Mouse (Mus musculus) CH12.LX (cell line): ENCODE results near the gene AC134908.4. TPM values are rescaled to one million over a fixed set of nuclear protein-coding genes. Genes with fewer than 3 reads are reported as not detected.

Experiments used
- DNase-seq: peaks from one replicate; pipeline ENCODE4 v3.0.0-alpha.2; 2013; ENCODE audit errors: extremely low read depth
- H3K27ac ChIP-seq: 2 replicates; pipeline ENCODE4 v1.5.1; 2012; ENCODE audit warnings: low read depth, mild to moderate bottlenecking, control low read depth, moderate library complexity; ENCODE audit not compliant: insufficient read depth
- H3K27me3 ChIP-seq: replicated peaks from 2 replicates; pipeline ENCODE3; 2012; ENCODE audit warnings: inconsistent platforms
- H3K36me3 ChIP-seq, 2 experiments: replicated peaks in 1 of 2; 2 replicates each; pipeline versions ENCODE3 to v1.6.1; 2012; ENCODE audit warnings: inconsistent platforms in 1 of 2, low read length in 1 of 2, mild to moderate bottlenecking in 1 of 2, mixed read lengths in 1 of 2, moderate library complexity in 1 of 2; ENCODE audit not compliant: control insufficient read depth in 1 of 2, insufficient read depth in 1 of 2
- H3K4me1 ChIP-seq, 2 experiments: 2 replicates each; pipeline ENCODE4 v1.6.1; 2012; ENCODE audit warnings: inconsistent platforms in 1 of 2, moderate library complexity in 1 of 2; ENCODE audit not compliant: insufficient read depth in 2 of 2, control insufficient read depth in 1 of 2
- H3K4me2 ChIP-seq: 2 replicates; pipeline ENCODE4 v1.6.1; 2012; ENCODE audit warnings: low read depth, mild to moderate bottlenecking, control low read depth; ENCODE audit not compliant: poor library complexity, insufficient read depth, severe bottlenecking
- H3K4me3 ChIP-seq, 3 experiments: fragments of 150-350 bp in 1 of 3; sonication (generic) in 1 of 3; replicated peaks in 1 of 3; 2 replicates each; pipeline versions ENCODE3 to v1.5.1; 2011 to 2012; ENCODE audit warnings: low read depth in 2 of 3, low read length in 2 of 3, mild to moderate bottlenecking in 2 of 3, moderate library complexity in 2 of 3, control low read depth in 1 of 3, improper control_type of control experiment in 1 of 3, inconsistent platforms in 1 of 3, mixed read lengths in 1 of 3; ENCODE audit not compliant: poor library complexity in 1 of 3
- H3K79me2 ChIP-seq: replicated peaks from 2 replicates; pipeline ENCODE4 v1.6.1; 2012; ENCODE audit warnings: mild to moderate bottlenecking, moderate library complexity; ENCODE audit not compliant: control insufficient read depth, poor library complexity, insufficient read depth, severe bottlenecking; ENCODE audit errors: extremely low read depth
- H3K9ac ChIP-seq: 2 replicates; pipeline ENCODE4 v1.6.1; 2012; ENCODE audit warnings: low read depth, mild to moderate bottlenecking, control low read depth, moderate library complexity; ENCODE audit not compliant: insufficient read depth
- H3K9me3 ChIP-seq: replicated peaks from 2 replicates; pipeline ENCODE3; 2012; ENCODE audit warnings: low read length, inconsistent platforms, mixed read lengths
- CHD1 ChIP-seq: IDR thresholded peaks from 2 replicates; pipeline ENCODE4 v1.6.1; 2012; ENCODE audit warnings: low read depth, low read length, improper control_type of control experiment, inconsistent platforms
- CTCF ChIP-seq, 2 experiments: IDR thresholded peaks in 1 of 2; conservative IDR thresholded peaks in 1 of 2; 2 replicates each; pipeline ENCODE4 v1.5.1; 2011 to 2012; ENCODE audit warnings: low read depth in 2 of 2, low read length in 2 of 2, improper control_type of control experiment in 1 of 2, inconsistent platforms in 1 of 2, mild to moderate bottlenecking in 1 of 2, moderate library complexity in 1 of 2
- E2F4 ChIP-seq: IDR thresholded peaks from 2 replicates; pipeline ENCODE4 v1.6.1; 2011; ENCODE audit warnings: low read depth, low read length, improper control_type of control experiment; ENCODE audit not compliant: insufficient replicate concordance
- ELF1 ChIP-seq: IDR thresholded peaks from 2 replicates; pipeline ENCODE4 v1.6.1; 2014; ENCODE audit warnings: low read depth, mild to moderate bottlenecking, inconsistent platforms, low read length, improper control_type of control experiment
- ETS1 ChIP-seq: conservative IDR thresholded peaks from 2 replicates; pipeline ENCODE4 v1.6.1; 2012; ENCODE audit warnings: low read depth, mild to moderate bottlenecking, inconsistent platforms, low read length, improper control_type of control experiment, moderate library complexity
- GABPA ChIP-seq: IDR thresholded peaks from 2 replicates; pipeline ENCODE4 v1.6.1; 2012; ENCODE audit warnings: low read depth, low read length, improper control_type of control experiment, inconsistent platforms; ENCODE audit not compliant: insufficient replicate concordance
- HCFC1 ChIP-seq: IDR thresholded peaks from 2 replicates; pipeline ENCODE4 v1.6.1; 2012; ENCODE audit warnings: low read depth, mild to moderate bottlenecking, inconsistent platforms, low read length, improper control_type of control experiment
- IRF4 ChIP-seq: IDR thresholded peaks from 2 replicates; pipeline ENCODE4 v1.6.1; 2014; ENCODE audit warnings: low read depth, mild to moderate bottlenecking, inconsistent platforms, low read length, improper control_type of control experiment
- JUN ChIP-seq: IDR thresholded peaks from 2 replicates; pipeline ENCODE4 v1.6.1; 2011; ENCODE audit warnings: low read depth, mild to moderate bottlenecking, low read length, improper control_type of control experiment, moderate library complexity; ENCODE audit not compliant: insufficient read depth
- JUND ChIP-seq: conservative IDR thresholded peaks from 2 replicates; pipeline ENCODE4 v1.6.1; 2011; ENCODE audit warnings: low read depth, low read length, improper control_type of control experiment
- KAT2A ChIP-seq: IDR thresholded peaks from 2 replicates; pipeline ENCODE4 v1.6.1; 2012; ENCODE audit warnings: low read length, improper control_type of control experiment, inconsistent platforms; ENCODE audit not compliant: insufficient replicate concordance
- MAX ChIP-seq: IDR thresholded peaks from 2 replicates; pipeline ENCODE4 v1.6.1; 2011; ENCODE audit warnings: low read length, improper control_type of control experiment
- MAZ ChIP-seq: IDR thresholded peaks from 2 replicates; pipeline ENCODE4 v1.6.1; 2012; ENCODE audit warnings: low read depth, mild to moderate bottlenecking, inconsistent platforms, low read length, improper control_type of control experiment, moderate library complexity
- MEF2A ChIP-seq: IDR thresholded peaks from 2 replicates; pipeline ENCODE4 v1.6.1; 2014; ENCODE audit warnings: low read depth, mild to moderate bottlenecking, inconsistent platforms, low read length, improper control_type of control experiment, borderline replicate concordance
- MXI1 ChIP-seq: IDR thresholded peaks from 2 replicates; pipeline ENCODE4 v1.6.1; 2011; ENCODE audit warnings: mild to moderate bottlenecking, low read depth, low read length, improper control_type of control experiment
- NELFE ChIP-seq: IDR thresholded peaks from 2 replicates; pipeline ENCODE4 v1.6.1; 2011; ENCODE audit warnings: low read depth, low read length, improper control_type of control experiment
- NRF1 ChIP-seq: IDR thresholded peaks from 2 replicates; pipeline ENCODE4 v1.6.1; 2014; ENCODE audit warnings: low read depth, mild to moderate bottlenecking, inconsistent platforms, low read length, improper control_type of control experiment, moderate library complexity
- POLR2A ChIP-seq: IDR thresholded peaks from 2 replicates; pipeline ENCODE4 v1.6.1; 2011; ENCODE audit warnings: low read depth, mild to moderate bottlenecking, improper control_type of control experiment, low read length
- POLR2AphosphoS2 ChIP-seq: IDR thresholded peaks from 2 replicates; pipeline ENCODE4 v1.6.1; 2011; ENCODE audit warnings: low read depth, low read length, improper control_type of control experiment
- RCOR1 ChIP-seq: conservative IDR thresholded peaks from 2 replicates; pipeline ENCODE4 v1.6.1; 2012; ENCODE audit warnings: low read depth, mild to moderate bottlenecking, inconsistent platforms, low read length, improper control_type of control experiment
- SIN3A ChIP-seq: IDR thresholded peaks from 2 replicates; pipeline ENCODE4 v1.6.1; 2012; ENCODE audit warnings: low read length, improper control_type of control experiment, inconsistent platforms
- SMC3 ChIP-seq: IDR thresholded peaks from 2 replicates; pipeline ENCODE4 v1.6.1; 2011; ENCODE audit warnings: low read depth, low read length, improper control_type of control experiment
- TBP ChIP-seq: conservative IDR thresholded peaks from 2 replicates; pipeline ENCODE4 v1.6.1; 2011; ENCODE audit warnings: low read depth, low read length, improper control_type of control experiment
- TCF12 ChIP-seq: IDR thresholded peaks from 2 replicates; pipeline ENCODE4 v1.6.1; 2014; ENCODE audit warnings: low read depth, mild to moderate bottlenecking, inconsistent platforms, low read length, improper control_type of control experiment
- UBTF ChIP-seq: IDR thresholded peaks from 2 replicates; pipeline ENCODE4 v1.6.1; 2012; ENCODE audit warnings: low read depth, mild to moderate bottlenecking, inconsistent platforms, low read length, improper control_type of control experiment, moderate library complexity
- USF1 ChIP-seq: IDR thresholded peaks from 2 replicates; pipeline ENCODE4 v1.6.1; 2014; ENCODE audit warnings: low read depth, mild to moderate bottlenecking, inconsistent platforms, low read length, improper control_type of control experiment
- USF2 ChIP-seq: conservative IDR thresholded peaks from 2 replicates; pipeline ENCODE4 v1.6.1; 2011; ENCODE audit warnings: low read depth, low read length, improper control_type of control experiment
- ZKSCAN1 ChIP-seq: IDR thresholded peaks from 2 replicates; pipeline ENCODE4 v1.6.1; 2012; ENCODE audit warnings: low read depth, inconsistent platforms, low read length, improper control_type of control experiment, borderline replicate concordance
- ZMIZ1 ChIP-seq: IDR thresholded peaks from 2 replicates; pipeline ENCODE4 v1.6.1; 2012; ENCODE audit warnings: low read depth, mild to moderate bottlenecking, inconsistent platforms, low read length, improper control_type of control experiment
- ZNF384 ChIP-seq: IDR thresholded peaks from 2 replicates; pipeline ENCODE4 v1.6.1; 2012; ENCODE audit warnings: low read depth, low read length, improper control_type of control experiment, inconsistent platforms
- dilution Hi-C: fragments of 300-500 bp; cut with MboI; formaldehyde crosslinking; loops from 2 replicates; pipeline ENCODE4 v1.14.3; 2020; ENCODE audit warnings: low sequenced_read_pairs; ENCODE audit not compliant: extremely low pct_unique_long_range_greater_than_20kb, extremely low pct_ligation_motif_present
- in situ Hi-C: fragments of 300-500 bp; cut with MboI; formaldehyde crosslinking; loops from 3 replicates; pipeline ENCODE4 v1.14.3; 2019; ENCODE audit warnings: low sequenced_read_pairs, low pct_ligation_motif_present, low pct_unique_long_range_greater_than_20kb, mixed read lengths
- polyA plus RNA-seq: library from polyadenylated mRNA; unstranded; fragments of >175 nt; gene quantifications from 2 replicates; pipeline ENCODE4 v1.2.1, GENCODE M21; 2012; ENCODE audit warnings: low read depth; ENCODE audit not compliant: insufficient read length
- total RNA-seq, 2 experiments: library from RNA; depleted of rRNA; stranded (reverse); fragments of 300-350 nt in 1 of 2; fragments of >200 nt in 1 of 2; gene quantifications; 2 replicates each; pipeline ENCODE4 v1.2.3; 2012 to 2014

The AC134908.4 gene
- total and polyA plus RNA-seq, 3 experiments: not detected

- in situ Hi-C loops: no loop called here
- DNase-seq: peak; percentile 94
- peak within 1 kb of the TSS; percentile 85 to 89 (median 85) for H3K4me3 ChIP-seq
- TF ChIP-seq MAX (no peak), JUN (no peak), USF2 (no peak), SMC3 (no peak), NRF1 (no peak), POLR2AphosphoS2 (no peak), MEF2A (no peak), GABPA (no peak; the same call in 1 of the 2 replicates), MAZ (no peak), NELFE (peak; percentile 71; the same call in 1 of the 2 replicates), TCF12 (peak; percentile 92), ELF1 (peak; percentile 91), POLR2A (peak; percentile 74), ZKSCAN1 (no peak), IRF4 (no peak), RCOR1 (no peak), USF1 (no peak), MXI1 (no peak), UBTF (no peak), SIN3A (0 out of 2 replicates have a peak, but pooled peaks have one; percentile 43), CTCF (conservative IDR thresholded peaks at IDR 0.05 in 1 of 2, IDR thresholded peaks at IDR 0.05 in 1 of 2; ENCODE audit: low read depth in 2 of 2, low read length in 2 of 2) (no peak), ZMIZ1 (no peak), ETS1 (no peak), CHD1 (no peak), JUND (no peak), ZNF384 (no peak), E2F4 (no peak), KAT2A (peak; percentile 83; the same call in 1 of the 2 replicates), HCFC1 (peak; percentile 95), TBP (peak; percentile 97)
- TF ChIP-seq, all 38 proteins: peak for 8
- H3K27me3 ChIP-seq: peaks cover 40% of the 10 kb centered on the region
- no peaks in the 10 kb centered on the region for H3K9me3 ChIP-seq
- H3K36me3 ChIP-seq: peaks cover 32 to 35% of the 10 kb centered on the region in 2 experiments
- H3K4me1 ChIP-seq: peaks cover 26 to 47% of the 10 kb centered on the region in 2 experiments
- peak within 1 kb of the TSS; percentile 91 for H3K9ac ChIP-seq
- no peaks in the 10 kb centered on the region for H3K79me2 ChIP-seq
- dilution Hi-C loops: no loop called here
- H3K4me2 ChIP-seq: peak within 1 kb of the TSS; percentile 85
- H3K27ac ChIP-seq: peak within 1 kb of the TSS; percentile 21; the same call in 1 of the 2 replicates
Measured at GRCm38 (mm10) chr17:25823452-25823851, 28.0 kb upstream of the AC134908.4 start, which contains the start of gene Wdr24. Gene Wdr24 (plus strand): TSS chr17:25823627.
